Mouse (Mus musculus) E14TG2a.4 (cell line): ENCODE results near the gene Raf1.

Source experiments
- H3K27me3 ChIP-seq: 2 replicates; pipeline ENCODE4 v1.6.1; 2014; ENCODE audit warnings: low read length, control low read depth; ENCODE audit not compliant: insufficient read depth
- H3K36me3 ChIP-seq: 2 replicates; pipeline ENCODE4 v1.6.1; 2014; ENCODE audit warnings: low read length, control low read depth; ENCODE audit not compliant: insufficient read depth
- H3K4me1 ChIP-seq: replicated peaks from 2 replicates; pipeline ENCODE4 v1.6.1; 2014; ENCODE audit warnings: low read depth, low read length, control low read depth
- H3K4me3 ChIP-seq: replicated peaks from 2 replicates; pipeline ENCODE4 v1.5.1; 2014; ENCODE audit warnings: mild to moderate bottlenecking, low read length
- H3K9me3 ChIP-seq: 2 replicates; pipeline ENCODE4 v1.6.1; 2014; ENCODE audit warnings: low read length, control low read depth
- CTCF ChIP-seq: conservative IDR thresholded peaks from 2 replicates; pipeline ENCODE4 v1.5.1; 2014; ENCODE audit warnings: low read length
- NANOG ChIP-seq: IDR thresholded peaks from 2 replicates; pipeline ENCODE4 v1.6.1; 2014; ENCODE audit warnings: borderline replicate concordance, low read length, mixed read lengths
- POU5F1 ChIP-seq: IDR thresholded peaks from 2 replicates; pipeline ENCODE4 v1.6.1; 2014; ENCODE audit warnings: low read length, borderline replicate concordance

Gene Raf1

DNA sequence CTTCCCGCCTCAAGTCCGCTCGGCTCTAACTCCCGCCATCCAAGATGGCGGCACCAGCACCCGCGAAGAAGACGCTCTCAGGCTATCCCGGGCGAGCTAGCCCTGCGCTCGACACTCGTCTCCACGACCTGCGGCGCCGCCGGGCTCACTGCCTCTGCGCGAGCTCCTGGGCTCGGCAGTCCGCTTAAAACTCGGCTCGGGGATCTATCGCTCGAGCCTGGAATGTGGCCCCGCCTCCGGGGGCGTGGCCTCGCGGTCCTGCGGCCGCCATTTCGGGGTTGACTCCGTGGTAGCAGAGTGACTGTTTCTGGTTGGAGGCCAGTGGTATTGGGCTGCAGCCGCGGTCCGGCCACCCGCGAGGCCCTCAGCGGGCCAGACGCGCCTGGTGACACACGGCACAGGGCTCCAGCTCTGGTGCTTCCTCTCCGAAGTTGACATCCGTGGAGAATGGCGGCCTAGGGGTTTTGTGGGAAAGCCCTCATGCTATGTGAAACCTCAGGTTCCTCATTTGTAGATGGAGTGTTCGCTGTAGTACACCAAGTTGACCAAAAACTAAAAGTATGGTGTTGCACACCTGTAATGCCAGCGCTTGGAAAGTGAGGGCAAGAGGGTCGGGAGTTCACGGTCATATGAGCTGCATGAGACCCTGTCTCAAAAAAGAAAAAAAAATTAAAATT lies at the start of gene Raf1:
TSS of gene Raf1 (minus strand) at position 184 of the 677 bp plus-strand sequence.
- H3K36me3 ChIP-seq, result 0 out of 2 replicates have a peak, but pooled peaks cover 3% of the 10 kb centered on the region
- peaks cover 66% of the 10 kb centered on the region for H3K4me1 ChIP-seq
- H3K4me3 ChIP-seq, result peak within 1 kb of the TSS; percentile 100
- no peaks in the 10 kb centered on the region for H3K9me3 ChIP-seq
- TF ChIP-seq NANOG (no peak), CTCF (no peak), POU5F1 (no peak)
- no peaks in the 10 kb centered on the region for H3K27me3 ChIP-seq

DNA sequence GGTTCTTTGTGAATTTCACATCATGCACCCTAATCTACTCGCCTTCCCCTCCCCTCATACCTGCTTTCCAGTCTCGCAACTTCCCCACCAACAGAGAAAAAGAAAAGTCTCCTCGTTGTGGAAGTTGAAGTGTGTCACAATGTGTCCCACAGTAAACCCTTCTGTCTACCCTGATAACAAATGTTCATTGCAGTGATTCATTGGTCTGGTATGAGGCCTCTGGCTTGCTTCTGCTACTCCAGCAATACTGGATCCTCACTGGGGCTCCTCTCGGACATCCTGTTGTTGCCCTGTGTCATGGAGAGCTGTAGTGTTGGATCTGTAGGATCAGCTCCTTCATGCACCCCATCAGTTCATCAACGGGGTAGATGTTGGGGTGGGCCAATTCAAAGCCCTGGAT lies 45.8 kb upstream of the Raf1 start:
- H3K27me3 ChIP-seq, result no peaks in the 10 kb centered on the region
- H3K36me3 ChIP-seq, result no peaks in the 10 kb centered on the region
- peaks cover 29% of the 10 kb centered on the region for H3K4me1 ChIP-seq
- no peaks in the 10 kb centered on the region; the same call in 1 of the 2 replicates for H3K9me3 ChIP-seq
- no peak for TF ChIP-seq NANOG
- no peak for TF ChIP-seq POU5F1
- TF ChIP-seq CTCF, result no peak
- no peak overlapping the region for H3K4me3 ChIP-seq

DNA sequence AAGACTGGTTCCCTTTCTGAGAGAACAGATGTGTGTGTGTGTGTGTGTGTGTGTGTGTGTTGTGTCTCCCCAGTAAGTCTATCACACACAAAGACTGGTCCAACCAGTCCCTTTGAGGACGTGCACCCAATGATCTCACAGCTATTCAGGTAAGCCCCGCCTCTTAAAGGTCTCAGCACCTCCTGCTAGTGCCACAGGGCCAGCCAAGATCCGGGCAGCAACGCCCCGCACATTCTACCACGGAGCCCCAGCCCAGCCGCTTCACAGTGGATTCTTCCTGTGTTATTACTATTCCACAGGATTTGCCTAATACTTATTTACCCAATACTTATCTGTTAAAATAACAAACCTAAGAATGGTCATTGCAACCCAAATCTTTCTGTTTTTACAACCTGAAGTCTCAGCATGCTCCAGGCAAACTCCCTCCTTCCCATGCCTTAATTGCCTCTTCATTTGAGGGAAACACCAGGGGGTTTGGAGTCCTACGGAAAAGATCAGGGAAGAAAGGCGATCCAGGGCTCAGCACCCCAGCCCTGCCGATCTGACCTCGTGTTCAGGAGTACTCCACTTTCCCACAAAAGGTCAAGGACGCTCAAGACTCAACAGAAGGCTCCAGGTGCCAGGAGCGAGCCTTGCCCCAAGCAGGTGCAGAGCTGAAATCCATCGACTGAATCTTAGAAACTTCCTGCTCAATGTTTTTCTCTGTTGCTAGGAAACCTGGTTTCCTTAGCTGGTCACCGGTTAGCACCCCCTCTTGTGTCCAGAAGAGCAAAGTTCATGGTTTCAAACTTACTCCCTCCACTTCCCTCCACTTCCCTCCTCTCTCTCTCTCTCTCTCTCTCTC lies 41.5 kb upstream of the Raf1 start:
- Histone ChIP-seq H3K9me3 (no peaks in the 10 kb centered on the region; the same call in 1 of the 2 replicates), H3K4me3 (peak overlapping the region; percentile 69), H3K4me1 (peaks cover 50% of the 10 kb centered on the region), H3K27me3 (no peaks in the 10 kb centered on the region), H3K36me3 (no peaks in the 10 kb centered on the region)
- TF ChIP-seq CTCF (peak; percentile 18; the same call in 1 of the 2 replicates), POU5F1 (no peak), NANOG (peak; percentile 58; the same call in 1 of the 2 replicates)

DNA sequence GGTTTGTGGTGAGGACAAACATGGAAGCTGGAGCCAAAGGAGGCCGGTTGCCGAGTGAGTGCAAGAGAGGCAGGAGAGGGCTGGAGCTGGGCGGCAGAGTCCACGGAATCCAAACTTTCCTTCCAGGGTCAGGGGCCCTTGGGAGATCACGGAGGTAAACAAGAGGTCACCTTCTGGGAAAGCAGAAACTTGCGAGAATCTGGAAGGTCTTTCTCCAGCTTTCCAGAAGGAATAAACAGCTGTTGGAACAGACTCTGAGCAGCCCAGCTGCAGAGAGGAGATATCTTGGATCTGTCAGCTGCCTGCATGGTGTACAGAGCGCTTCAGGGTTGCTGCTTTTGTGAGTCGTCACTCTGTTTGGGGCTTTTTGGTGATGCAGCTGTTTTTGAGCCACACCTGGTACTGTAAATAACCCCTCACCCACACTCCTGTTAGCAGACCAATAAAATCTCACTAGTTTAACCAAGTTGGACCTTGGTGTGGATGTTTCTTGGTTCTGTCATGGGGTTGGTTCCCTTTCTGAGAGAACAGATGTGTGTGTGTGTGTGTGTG lies 40.7 kb upstream of the Raf1 start:
- Histone ChIP-seq H3K9me3 (no peaks in the 10 kb centered on the region; the same call in 1 of the 2 replicates), H3K4me1 (peaks cover 50% of the 10 kb centered on the region), H3K27me3 (no peaks in the 10 kb centered on the region), H3K4me3 (peak overlapping the region; percentile 69), H3K36me3 (no peaks in the 10 kb centered on the region)
- no peak for TF ChIP-seq NANOG
- no peak for TF ChIP-seq POU5F1
- TF ChIP-seq CTCF, result no peak

DNA sequence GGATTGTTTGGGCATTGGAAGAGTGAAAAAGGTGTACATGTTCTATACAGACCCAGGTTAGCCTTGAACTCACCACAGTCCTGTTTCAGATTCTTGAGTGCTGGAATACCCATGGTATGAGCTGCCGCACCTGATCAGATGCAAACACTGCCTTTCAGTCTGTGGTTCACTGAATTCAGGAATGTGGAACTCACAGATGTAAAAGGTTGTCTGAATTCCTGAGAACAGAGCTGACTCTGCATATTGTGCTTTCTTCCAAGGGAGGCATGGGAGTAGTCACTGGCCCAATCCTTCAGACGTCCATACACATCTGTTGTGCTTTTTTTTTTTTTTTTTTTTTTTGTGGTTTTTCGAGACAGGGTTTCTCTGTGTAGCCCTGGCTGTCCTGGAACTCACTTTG lies 34.8 kb upstream of the Raf1 start:
- H3K36me3 ChIP-seq, result no peaks in the 10 kb centered on the region
- peaks cover 14% of the 10 kb centered on the region for H3K27me3 ChIP-seq
- no peak overlapping the region for H3K4me3 ChIP-seq
- H3K9me3 ChIP-seq, result no peaks in the 10 kb centered on the region
- TF ChIP-seq POU5F1, result no peak
- no peak for TF ChIP-seq CTCF
- no peak for TF ChIP-seq NANOG
- peaks cover 26% of the 10 kb centered on the region for H3K4me1 ChIP-seq

DNA sequence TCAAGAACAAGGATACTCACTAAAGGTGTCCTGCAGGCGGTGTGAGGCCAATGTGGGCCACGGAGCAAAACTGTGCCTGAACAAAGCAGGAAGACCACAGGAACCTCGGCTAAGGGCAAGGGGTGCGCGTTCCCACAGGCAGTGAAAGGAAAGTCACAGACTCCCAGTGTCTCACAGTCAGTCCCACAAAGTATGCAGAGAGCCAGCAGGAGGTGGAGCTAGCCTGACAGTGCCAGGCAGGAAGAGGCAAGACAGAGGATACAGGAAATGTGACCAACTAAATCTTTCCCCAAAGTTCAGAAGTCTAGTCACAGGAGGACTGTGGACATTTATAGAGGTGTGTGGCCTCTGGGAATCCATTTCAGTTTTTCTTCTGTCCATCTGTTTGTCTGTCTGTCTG lies 26.5 kb upstream of the Raf1 start:
- H3K36me3 ChIP-seq, result no peaks in the 10 kb centered on the region
- H3K9me3 ChIP-seq, result no peaks in the 10 kb centered on the region
- TF ChIP-seq NANOG (no peak), CTCF (no peak), POU5F1 (no peak)
- peaks cover 3% of the 10 kb centered on the region; the same call in 1 of the 2 replicates for H3K27me3 ChIP-seq
- H3K4me3 ChIP-seq, result peak overlapping the region; percentile 24; the same call in 1 of the 2 replicates
- H3K4me1 ChIP-seq, result peaks cover 24% of the 10 kb centered on the region

DNA sequence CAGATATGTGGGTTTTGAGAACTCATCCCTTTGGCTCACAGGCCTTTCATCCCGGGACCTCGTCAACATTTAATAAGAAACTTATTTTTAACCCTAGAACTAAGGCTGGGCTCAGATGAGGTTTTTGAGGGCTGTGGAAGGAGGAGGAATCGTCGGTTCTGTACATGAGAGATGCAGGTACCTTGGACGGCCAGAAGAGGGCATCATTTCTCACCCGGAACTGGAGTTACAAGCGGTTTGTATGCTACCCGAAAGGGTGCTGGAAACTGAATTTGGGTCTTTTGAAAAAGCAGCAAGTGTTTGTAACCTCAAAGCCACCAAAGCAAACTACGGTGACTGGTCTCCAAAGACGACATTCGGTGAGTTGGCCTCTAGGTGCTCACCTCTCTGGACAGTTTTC lies 24.9 kb upstream of the Raf1 start:
- H3K4me3 ChIP-seq, result peak overlapping the region; percentile 45
- H3K4me1 ChIP-seq, result peaks cover 39% of the 10 kb centered on the region
- H3K27me3 ChIP-seq, result no peaks in the 10 kb centered on the region
- H3K9me3 ChIP-seq, result no peaks in the 10 kb centered on the region
- TF ChIP-seq NANOG (no peak), CTCF (peak; percentile 69), POU5F1 (no peak)
- no peaks in the 10 kb centered on the region for H3K36me3 ChIP-seq

DNA sequence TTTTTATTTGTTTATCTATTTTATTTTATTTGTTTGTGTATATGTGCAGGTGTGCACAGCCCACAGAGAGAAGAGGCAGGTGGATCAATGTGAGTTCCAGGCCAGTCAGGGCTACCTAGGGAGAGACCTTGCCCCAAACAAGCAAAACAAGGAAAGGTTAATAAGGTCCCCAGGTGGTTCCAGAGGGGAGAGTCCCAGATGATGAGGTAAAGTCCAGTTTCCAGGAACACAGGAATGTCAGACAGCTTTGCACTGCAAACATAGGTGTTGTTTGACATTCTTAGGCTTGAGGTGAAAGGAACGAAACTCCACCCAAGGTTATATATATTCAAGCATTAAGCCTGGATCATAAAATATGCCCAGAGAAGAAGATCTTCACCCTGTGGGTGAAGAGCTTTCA lies 24.3 kb upstream of the Raf1 start:
- TF ChIP-seq NANOG, result no peak
- no peaks in the 10 kb centered on the region for H3K27me3 ChIP-seq

More for the DNA sequence above, 24.3 kb upstream of the Raf1 start:
- no peaks in the 10 kb centered on the region for H3K9me3 ChIP-seq
- H3K4me1 ChIP-seq, result peaks cover 40% of the 10 kb centered on the region
- H3K4me3 ChIP-seq, result no peak overlapping the region
- no peaks in the 10 kb centered on the region for H3K36me3 ChIP-seq
